Mouse (Mus musculus): ENCODE measurements around the gene Tmed10. TPM values are rescaled to one million over a fixed set of nuclear protein-coding genes. Genes with fewer than 3 reads are reported as not detected.
A peak's percentile ranks its signal among the peaks of the same experiment; 100 is the strongest.

The Tmed10 gene
- total RNA-seq, 2 experiments from 2014 or later, result 222 to 223 TPM

GRCm38 (mm10) chr12:85330153-85330552, 44.5 kb downstream of the Tmed10 start:
- DNase-seq, result peak; percentile 57

GRCm38 (mm10) chr12:85308651-85309050, 66.0 kb downstream of the Tmed10 start:
- DNase-seq, result no peak

- peak; percentile 89 for DNase-seq
These were observed 69.3 kb downstream of the Tmed10 start for GRCm38 (mm10) chr12:85305247-85305892.

- no peak for DNase-seq
These were observed 69.9 kb downstream of the Tmed10 start for GRCm38 (mm10) chr12:85304725-85305124.

- no peak for DNase-seq
These were observed 71.4 kb downstream of the Tmed10 start for GRCm38 (mm10) chr12:85303256-85303655.

- DNase-seq, result peak; percentile 26
These were observed 75.8 kb downstream of the Tmed10 start for GRCm38 (mm10) chr12:85298835-85299180.

GRCm38 (mm10) chr12:85298127-85298834, 76.4 kb downstream of the Tmed10 start:
- no peak for DNase-seq

- no peak for DNase-seq
These were observed 77.2 kb downstream of the Tmed10 start for GRCm38 (mm10) chr12:85297345-85297997.

GRCm38 (mm10) chr12:85296915-85297314, 77.7 kb downstream of the Tmed10 start:
- DNase-seq, result no peak

- DNase-seq, result no peak
These were observed 79.1 kb downstream of the Tmed10 start for GRCm38 (mm10) chr12:85295506-85295905.

- DNase-seq, result no peak
These were observed 81.7 kb downstream of the Tmed10 start for GRCm38 (mm10) chr12:85292906-85293305.

GRCm38 (mm10) chr12:85292288-85292687, 82.4 kb downstream of the Tmed10 start:
- no peak for DNase-seq

GRCm38 (mm10) chr12:85291541-85291940, 83.1 kb downstream of the Tmed10 start:
- DNase-seq, result no peak

- no peak for DNase-seq
These were observed 84.0 kb downstream of the Tmed10 start for GRCm38 (mm10) chr12:85290633-85291032.

Other genes starting within 250 kb of the Tmed10 start
- 1 to 10 TPM; 1.1 to 2.3 TPM for gene Rps6kl1, start 223.6 kb downstream of the Tmed10 start, total RNA-seq (2021)
- gene Pgf, start 197.1 kb downstream of the Tmed10 start, total RNA-seq (2021), result 1 to 10 TPM; 1.8 TPM
- 10 to 100 TPM; 59.5 to 62.7 TPM for gene Eif2b2, start 155.4 kb downstream of the Tmed10 start, total RNA-seq (2021)
- gene Mlh3, start 104.2 kb downstream of the Tmed10 start, total RNA-seq (2021), result 10 to 100 TPM in 1 of 2 experiments, 1 to 10 TPM in 1; 8.6 to 11.5 TPM
- gene Acyp1, start 86.4 kb downstream of the Tmed10 start, total RNA-seq (2021), result 10 to 100 TPM; 28.2 to 31.0 TPM
- 1 to 10 TPM in 1 of 2 experiments, under 1 TPM in 1; 0.78 to 1.2 TPM for gene Zc2hc1c, start 86.3 kb downstream of the Tmed10 start, total RNA-seq (2021)
- gene Nek9, start 35.5 kb downstream of the Tmed10 start, total RNA-seq (2021), result 10 to 100 TPM; 57.5 to 65.8 TPM
- gene Fos, start 99.0 kb upstream of the Tmed10 start, total RNA-seq (2021), result 10 to 100 TPM in 1 of 2 experiments, 1 to 10 TPM in 1; 5.8 to 25.4 TPM
- 10 to 100 TPM; 13.1 to 23.6 TPM for gene Jdp2, start 224.2 kb upstream of the Tmed10 start, total RNA-seq (2021)